Mouse (Mus musculus) kidney, adult 2 months (tissue): ENCODE measurements at regions not wholly inside any gene's neighbourhood (a gene's known extent, or its start where the extent isn't known, plus 50 kb on each side); places are given as distances from the start of the nearest gene placed in this dataset.
A peak's percentile ranks its signal among the peaks of the same experiment; 100 is the strongest.

Experiments used
- DNase-seq: peaks from one replicate; pipeline ENCODE4 v3.0.0; 2021
- H3K27ac ChIP-seq: fragments of 200-500 bp; 2 replicates; pipeline ENCODE4 v1.5.1; 2012; ENCODE audit warnings: low read depth, low read length, control low read depth, inconsistent platforms; ENCODE audit not compliant: insufficient read depth
- H3K27me3 ChIP-seq: fragments of 200-500 bp; replicated peaks from 2 replicates; pipeline ENCODE4 v1.6.1; 2012; ENCODE audit warnings: mild to moderate bottlenecking, moderate library complexity, low read length, inconsistent platforms; ENCODE audit not compliant: control insufficient read depth, insufficient read depth
- H3K36me3 ChIP-seq: fragments of 200-500 bp; 2 replicates; pipeline ENCODE4 v1.6.1; 2012; ENCODE audit warnings: mild to moderate bottlenecking, moderate library complexity, low read length, inconsistent platforms; ENCODE audit not compliant: control insufficient read depth, insufficient read depth
- H3K4me1 ChIP-seq: fragments of 200-500 bp; 2 replicates; pipeline ENCODE4 v1.6.1; 2011; ENCODE audit warnings: low read length; ENCODE audit not compliant: control insufficient read depth, insufficient read depth
- H3K4me3 ChIP-seq: fragments of 200-500 bp; 2 replicates; pipeline ENCODE4 v1.5.1; 2011; ENCODE audit warnings: mild to moderate bottlenecking, low read depth, low read length, control low read depth; ENCODE audit not compliant: insufficient read depth
- CTCF ChIP-seq: fragments of 200-500 bp; conservative IDR thresholded peaks from 2 replicates; pipeline ENCODE4 v1.5.1; 2011; ENCODE audit warnings: low read depth, mild to moderate bottlenecking, control low read depth, low read length, moderate library complexity, mixed read lengths; ENCODE audit not compliant: insufficient read depth, insufficient read length
- POLR2A ChIP-seq: fragments of 200-500 bp; IDR thresholded peaks from one replicate; pipeline ENCODE4 v1.6.1; 2011; ENCODE audit warnings: low read depth, low read length, control low read depth
- WGBS: fragments of 180-500 bp; shearing (Covaris S2); methylation state at CpG from one replicate; pipeline ENCODE4 v1.1.7; 2018; 5-methylcytosine and 5-hydroxymethylcytosine counted together

DNA sequence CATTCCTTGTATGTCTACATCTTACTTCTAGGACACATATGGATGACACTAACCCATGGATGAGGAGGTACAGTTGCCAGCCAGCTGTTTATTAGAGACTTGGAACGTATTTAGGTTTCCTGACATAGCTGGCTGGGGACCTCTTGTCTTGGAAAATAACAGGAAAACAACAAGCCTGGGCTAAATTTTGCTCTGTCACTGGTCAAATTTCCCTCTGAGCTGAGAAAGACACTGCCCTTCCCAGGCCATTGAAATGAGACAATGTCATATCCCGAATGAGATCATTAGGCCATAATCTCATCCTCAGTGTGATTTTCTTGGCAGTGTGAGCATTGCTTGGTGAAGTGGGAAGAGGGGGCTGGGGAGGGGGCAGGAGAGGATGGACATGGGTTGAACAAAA, 321.9 kb upstream of the Pard3b start:
- no peak for TF ChIP-seq CTCF
- TF ChIP-seq POLR2A, result no peak
- no peak overlapping the region for H3K4me3 ChIP-seq
- no peaks in the 10 kb centered on the region for H3K4me1 ChIP-seq
- H3K27me3 ChIP-seq, result no peaks in the 10 kb centered on the region
- H3K36me3 ChIP-seq, result no peaks in the 10 kb centered on the region
- H3K27ac ChIP-seq, result no peak overlapping the region; the same call in 1 of the 2 replicates
- peak; percentile 65 for DNase-seq
- 66% methylated on average over 2 of the region's 2 CpGs for WGBS

DNA sequence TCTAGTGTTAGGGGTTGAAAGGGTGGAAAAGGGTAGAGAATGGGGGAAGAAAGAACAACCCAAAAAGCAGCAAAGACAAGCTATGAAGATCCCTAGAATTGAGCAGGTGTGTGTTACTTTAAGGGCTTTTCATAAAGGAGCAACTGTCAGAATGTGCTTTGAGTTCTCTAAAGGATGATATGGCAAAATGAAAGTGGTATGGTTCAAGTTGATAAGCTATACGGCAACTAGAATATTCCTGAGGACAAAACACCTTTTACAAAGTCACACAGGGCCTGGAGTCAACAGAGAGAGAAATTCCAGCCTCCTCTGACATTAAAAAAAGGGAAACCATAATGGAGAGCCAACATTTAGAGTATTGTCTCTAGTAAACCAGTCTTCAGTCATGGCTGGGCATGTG, 320.6 kb upstream of the Pard3b start:
- no peaks in the 10 kb centered on the region for H3K4me1 ChIP-seq
- 100% methylated on average over 1 of the region's 1 CpGs for WGBS
- no peak overlapping the region for H3K27ac ChIP-seq
- no peak for TF ChIP-seq POLR2A
- TF ChIP-seq CTCF, result no peak
- H3K4me3 ChIP-seq, result no peak overlapping the region
- H3K27me3 ChIP-seq, result no peaks in the 10 kb centered on the region; the same call in 1 of the 2 replicates
- no peak for DNase-seq
- no peaks in the 10 kb centered on the region for H3K36me3 ChIP-seq

- TF ChIP-seq CTCF (no peak), POLR2A (no peak)
- H3K36me3 ChIP-seq, result no peaks in the 10 kb centered on the region
- no peaks in the 10 kb centered on the region for H3K4me1 ChIP-seq
- no peak overlapping the region for H3K27ac ChIP-seq
- WGBS, result 63% methylated on average over 6 of the region's 6 CpGs
- H3K4me3 ChIP-seq, result no peak overlapping the region
- no peak for DNase-seq
- no peaks in the 10 kb centered on the region; the same call in 1 of the 2 replicates for H3K27me3 ChIP-seq
Observed at GRCm38 (mm10) chr1:61321513-61322145, 317.0 kb upstream of the Pard3b start.

- Histone ChIP-seq H3K27me3 (no peaks in the 10 kb centered on the region), H3K4me3 (no peak overlapping the region), H3K27ac (no peak overlapping the region), H3K4me1 (no peaks in the 10 kb centered on the region), H3K36me3 (no peaks in the 10 kb centered on the region)
- no peak for DNase-seq
- TF ChIP-seq POLR2A (no peak), CTCF (no peak)
- WGBS, result 91% methylated on average over 2 of the region's 2 CpGs
Observed at GRCm38 (mm10) chr1:61331456-61331855, 307.2 kb upstream of the Pard3b start.

GRCm38 (mm10) chr1:61331906-61332305, 306.7 kb upstream of the Pard3b start:
- H3K4me3 ChIP-seq, result no peak overlapping the region
- WGBS, result 61% methylated on average over 3 of the region's 3 CpGs
- no peaks in the 10 kb centered on the region for H3K4me1 ChIP-seq
- TF ChIP-seq CTCF (no peak), POLR2A (no peak)
- no peaks in the 10 kb centered on the region for H3K36me3 ChIP-seq
- H3K27me3 ChIP-seq, result no peaks in the 10 kb centered on the region
- H3K27ac ChIP-seq, result no peak overlapping the region
- no peak for DNase-seq

GRCm38 (mm10) chr1:61336367-61336766, 302.3 kb upstream of the Pard3b start:
- H3K27ac ChIP-seq, result no peak overlapping the region
- no peaks in the 10 kb centered on the region for H3K4me1 ChIP-seq
- H3K27me3 ChIP-seq, result no peaks in the 10 kb centered on the region
- TF ChIP-seq CTCF, result no peak
- no peak for TF ChIP-seq POLR2A
- H3K36me3 ChIP-seq, result no peaks in the 10 kb centered on the region
- WGBS, result 63% methylated on average over 2 of the region's 2 CpGs
- H3K4me3 ChIP-seq, result no peak overlapping the region
- DNase-seq, result no peak

GRCm38 (mm10) chr1:61352921-61353320, 285.7 kb upstream of the Pard3b start:
- TF ChIP-seq POLR2A, result no peak
- TF ChIP-seq CTCF, result no peak
- no peak overlapping the region for H3K27ac ChIP-seq
- DNase-seq, result peak; percentile 28

GRCm38 (mm10) chr1:61353481-61353880, 285.1 kb upstream of the Pard3b start:
- Histone ChIP-seq H3K4me3 (no peak overlapping the region), H3K27me3 (no peaks in the 10 kb centered on the region; the same call in 1 of the 2 replicates), H3K4me1 (no peaks in the 10 kb centered on the region), H3K27ac (no peak overlapping the region), H3K36me3 (no peaks in the 10 kb centered on the region)
- no peak for TF ChIP-seq CTCF
- no peak for TF ChIP-seq POLR2A
- WGBS, result 34% methylated on average over 3 of the region's 3 CpGs
- no peak for DNase-seq

More at GRCm38 (mm10) chr1:61352921-61353320, 285.7 kb upstream of the Pard3b start:
- H3K27me3 ChIP-seq, result no peaks in the 10 kb centered on the region; the same call in 1 of the 2 replicates
- WGBS, result 79% methylated on average over 1 of the region's 1 CpGs
- no peak overlapping the region for H3K4me3 ChIP-seq
- H3K36me3 ChIP-seq, result no peaks in the 10 kb centered on the region
- no peaks in the 10 kb centered on the region for H3K4me1 ChIP-seq
